Mouse (Mus musculus) CH12.LX (cell line): ENCODE results near the gene Lrrc75a. TPM values are rescaled to one million over a fixed set of nuclear protein-coding genes. Genes with fewer than 3 reads are reported as not detected.

Experiments used
- DNase-seq: peaks from one replicate; pipeline ENCODE4 v3.0.0-alpha.2; 2013; ENCODE audit errors: extremely low read depth
- H3K27ac ChIP-seq: 2 replicates; pipeline ENCODE4 v1.5.1; 2012; ENCODE audit warnings: low read depth, mild to moderate bottlenecking, control low read depth, moderate library complexity; ENCODE audit not compliant: insufficient read depth
- H3K27me3 ChIP-seq: replicated peaks from 2 replicates; pipeline ENCODE3; 2012; ENCODE audit warnings: inconsistent platforms
- H3K36me3 ChIP-seq, 2 experiments: replicated peaks in 1 of 2; 2 replicates each; pipeline versions ENCODE3 to v1.6.1; 2012; ENCODE audit warnings: inconsistent platforms in 1 of 2, low read length in 1 of 2, mild to moderate bottlenecking in 1 of 2, mixed read lengths in 1 of 2, moderate library complexity in 1 of 2; ENCODE audit not compliant: control insufficient read depth in 1 of 2, insufficient read depth in 1 of 2
- H3K4me1 ChIP-seq, 2 experiments: 2 replicates each; pipeline ENCODE4 v1.6.1; 2012; ENCODE audit warnings: inconsistent platforms in 1 of 2, moderate library complexity in 1 of 2; ENCODE audit not compliant: insufficient read depth in 2 of 2, control insufficient read depth in 1 of 2
- H3K4me2 ChIP-seq: 2 replicates; pipeline ENCODE4 v1.6.1; 2012; ENCODE audit warnings: low read depth, mild to moderate bottlenecking, control low read depth; ENCODE audit not compliant: poor library complexity, insufficient read depth, severe bottlenecking
- H3K4me3 ChIP-seq, 3 experiments: fragments of 150-350 bp in 1 of 3; sonication (generic) in 1 of 3; replicated peaks in 1 of 3; 2 replicates each; pipeline versions ENCODE3 to v1.5.1; 2011 to 2012; ENCODE audit warnings: low read depth in 2 of 3, low read length in 2 of 3, mild to moderate bottlenecking in 2 of 3, moderate library complexity in 2 of 3, control low read depth in 1 of 3, improper control_type of control experiment in 1 of 3, inconsistent platforms in 1 of 3, mixed read lengths in 1 of 3; ENCODE audit not compliant: poor library complexity in 1 of 3
- H3K79me2 ChIP-seq: replicated peaks from 2 replicates; pipeline ENCODE4 v1.6.1; 2012; ENCODE audit warnings: mild to moderate bottlenecking, moderate library complexity; ENCODE audit not compliant: control insufficient read depth, poor library complexity, insufficient read depth, severe bottlenecking; ENCODE audit errors: extremely low read depth
- H3K9ac ChIP-seq: 2 replicates; pipeline ENCODE4 v1.6.1; 2012; ENCODE audit warnings: low read depth, mild to moderate bottlenecking, control low read depth, moderate library complexity; ENCODE audit not compliant: insufficient read depth
- H3K9me3 ChIP-seq: replicated peaks from 2 replicates; pipeline ENCODE3; 2012; ENCODE audit warnings: low read length, inconsistent platforms, mixed read lengths
- CHD1 ChIP-seq: IDR thresholded peaks from 2 replicates; pipeline ENCODE4 v1.6.1; 2012; ENCODE audit warnings: low read depth, low read length, improper control_type of control experiment, inconsistent platforms
- CHD2 ChIP-seq: IDR thresholded peaks from 2 replicates; pipeline ENCODE4 v1.6.1; 2011; ENCODE audit warnings: low read length, improper control_type of control experiment
- CTCF ChIP-seq, 2 experiments: IDR thresholded peaks in 1 of 2; conservative IDR thresholded peaks in 1 of 2; 2 replicates each; pipeline ENCODE4 v1.5.1; 2011 to 2012; ENCODE audit warnings: low read depth in 2 of 2, low read length in 2 of 2, improper control_type of control experiment in 1 of 2, inconsistent platforms in 1 of 2, mild to moderate bottlenecking in 1 of 2, moderate library complexity in 1 of 2
- E2F4 ChIP-seq: IDR thresholded peaks from 2 replicates; pipeline ENCODE4 v1.6.1; 2011; ENCODE audit warnings: low read depth, low read length, improper control_type of control experiment; ENCODE audit not compliant: insufficient replicate concordance
- EP300 ChIP-seq: IDR thresholded peaks from 2 replicates; pipeline ENCODE4 v1.6.1; 2011; ENCODE audit warnings: low read length, improper control_type of control experiment
- ETS1 ChIP-seq: conservative IDR thresholded peaks from 2 replicates; pipeline ENCODE4 v1.6.1; 2012; ENCODE audit warnings: low read depth, mild to moderate bottlenecking, inconsistent platforms, low read length, improper control_type of control experiment, moderate library complexity
- GABPA ChIP-seq: IDR thresholded peaks from 2 replicates; pipeline ENCODE4 v1.6.1; 2012; ENCODE audit warnings: low read depth, low read length, improper control_type of control experiment, inconsistent platforms; ENCODE audit not compliant: insufficient replicate concordance
- HCFC1 ChIP-seq: IDR thresholded peaks from 2 replicates; pipeline ENCODE4 v1.6.1; 2012; ENCODE audit warnings: low read depth, mild to moderate bottlenecking, inconsistent platforms, low read length, improper control_type of control experiment
- IRF4 ChIP-seq: IDR thresholded peaks from 2 replicates; pipeline ENCODE4 v1.6.1; 2014; ENCODE audit warnings: low read depth, mild to moderate bottlenecking, inconsistent platforms, low read length, improper control_type of control experiment
- JUN ChIP-seq: IDR thresholded peaks from 2 replicates; pipeline ENCODE4 v1.6.1; 2011; ENCODE audit warnings: low read depth, mild to moderate bottlenecking, low read length, improper control_type of control experiment, moderate library complexity; ENCODE audit not compliant: insufficient read depth
- JUND ChIP-seq: conservative IDR thresholded peaks from 2 replicates; pipeline ENCODE4 v1.6.1; 2011; ENCODE audit warnings: low read depth, low read length, improper control_type of control experiment
- KAT2A ChIP-seq: IDR thresholded peaks from 2 replicates; pipeline ENCODE4 v1.6.1; 2012; ENCODE audit warnings: low read length, improper control_type of control experiment, inconsistent platforms; ENCODE audit not compliant: insufficient replicate concordance
- MAX ChIP-seq: IDR thresholded peaks from 2 replicates; pipeline ENCODE4 v1.6.1; 2011; ENCODE audit warnings: low read length, improper control_type of control experiment
- MAZ ChIP-seq: IDR thresholded peaks from 2 replicates; pipeline ENCODE4 v1.6.1; 2012; ENCODE audit warnings: low read depth, mild to moderate bottlenecking, inconsistent platforms, low read length, improper control_type of control experiment, moderate library complexity
- MYC ChIP-seq: IDR thresholded peaks from 2 replicates; pipeline ENCODE4 v1.6.1; 2011; ENCODE audit warnings: low read depth, mild to moderate bottlenecking, improper control_type of control experiment, low read length
- NRF1 ChIP-seq: IDR thresholded peaks from 2 replicates; pipeline ENCODE4 v1.6.1; 2014; ENCODE audit warnings: low read depth, mild to moderate bottlenecking, inconsistent platforms, low read length, improper control_type of control experiment, moderate library complexity
- PAX5 ChIP-seq: IDR thresholded peaks from 2 replicates; pipeline ENCODE4 v1.6.1; 2012; ENCODE audit warnings: low read length, inconsistent platforms, mixed read lengths
- POLR2A ChIP-seq: IDR thresholded peaks from 2 replicates; pipeline ENCODE4 v1.6.1; 2011; ENCODE audit warnings: low read depth, mild to moderate bottlenecking, improper control_type of control experiment, low read length
- POLR2AphosphoS2 ChIP-seq: IDR thresholded peaks from 2 replicates; pipeline ENCODE4 v1.6.1; 2011; ENCODE audit warnings: low read depth, low read length, improper control_type of control experiment
- RAD21 ChIP-seq: IDR thresholded peaks from 2 replicates; pipeline ENCODE4 v1.6.1; 2011; ENCODE audit warnings: low read depth, mild to moderate bottlenecking, low read length, improper control_type of control experiment, moderate library complexity
- SIN3A ChIP-seq: IDR thresholded peaks from 2 replicates; pipeline ENCODE4 v1.6.1; 2012; ENCODE audit warnings: low read length, improper control_type of control experiment, inconsistent platforms
- SMC3 ChIP-seq: IDR thresholded peaks from 2 replicates; pipeline ENCODE4 v1.6.1; 2011; ENCODE audit warnings: low read depth, low read length, improper control_type of control experiment
- TCF12 ChIP-seq: IDR thresholded peaks from 2 replicates; pipeline ENCODE4 v1.6.1; 2014; ENCODE audit warnings: low read depth, mild to moderate bottlenecking, inconsistent platforms, low read length, improper control_type of control experiment
- UBTF ChIP-seq: IDR thresholded peaks from 2 replicates; pipeline ENCODE4 v1.6.1; 2012; ENCODE audit warnings: low read depth, mild to moderate bottlenecking, inconsistent platforms, low read length, improper control_type of control experiment, moderate library complexity
- USF1 ChIP-seq: IDR thresholded peaks from 2 replicates; pipeline ENCODE4 v1.6.1; 2014; ENCODE audit warnings: low read depth, mild to moderate bottlenecking, inconsistent platforms, low read length, improper control_type of control experiment
- USF2 ChIP-seq: conservative IDR thresholded peaks from 2 replicates; pipeline ENCODE4 v1.6.1; 2011; ENCODE audit warnings: low read depth, low read length, improper control_type of control experiment
- ZC3H11A ChIP-seq: IDR thresholded peaks from 2 replicates; pipeline ENCODE4 v1.6.1; 2012; ENCODE audit warnings: low read depth, mild to moderate bottlenecking, inconsistent platforms, low read length, improper control_type of control experiment
- ZKSCAN1 ChIP-seq: IDR thresholded peaks from 2 replicates; pipeline ENCODE4 v1.6.1; 2012; ENCODE audit warnings: low read depth, inconsistent platforms, low read length, improper control_type of control experiment, borderline replicate concordance
- ZMIZ1 ChIP-seq: IDR thresholded peaks from 2 replicates; pipeline ENCODE4 v1.6.1; 2012; ENCODE audit warnings: low read depth, mild to moderate bottlenecking, inconsistent platforms, low read length, improper control_type of control experiment
- ZNF384 ChIP-seq: IDR thresholded peaks from 2 replicates; pipeline ENCODE4 v1.6.1; 2012; ENCODE audit warnings: low read depth, low read length, improper control_type of control experiment, inconsistent platforms
- dilution Hi-C: fragments of 300-500 bp; cut with MboI; formaldehyde crosslinking; loops from 2 replicates; pipeline ENCODE4 v1.14.3; 2020; ENCODE audit warnings: low sequenced_read_pairs; ENCODE audit not compliant: extremely low pct_unique_long_range_greater_than_20kb, extremely low pct_ligation_motif_present
- in situ Hi-C: fragments of 300-500 bp; cut with MboI; formaldehyde crosslinking; loops from 3 replicates; pipeline ENCODE4 v1.14.3; 2019; ENCODE audit warnings: low sequenced_read_pairs, low pct_ligation_motif_present, low pct_unique_long_range_greater_than_20kb, mixed read lengths
- polyA plus RNA-seq: library from polyadenylated mRNA; unstranded; fragments of >175 nt; gene quantifications from 2 replicates; pipeline ENCODE4 v1.2.1, GENCODE M21; 2012; ENCODE audit warnings: low read depth; ENCODE audit not compliant: insufficient read length
- total RNA-seq, 2 experiments: library from RNA; depleted of rRNA; stranded (reverse); fragments of 300-350 nt in 1 of 2; fragments of >200 nt in 1 of 2; gene quantifications; 2 replicates each; pipeline ENCODE4 v1.2.3; 2012 to 2014

Gene Lrrc75a
- total and polyA plus RNA-seq, 3 experiments = 1.3 to 12.6 (median 1.8) TPM

DNA sequence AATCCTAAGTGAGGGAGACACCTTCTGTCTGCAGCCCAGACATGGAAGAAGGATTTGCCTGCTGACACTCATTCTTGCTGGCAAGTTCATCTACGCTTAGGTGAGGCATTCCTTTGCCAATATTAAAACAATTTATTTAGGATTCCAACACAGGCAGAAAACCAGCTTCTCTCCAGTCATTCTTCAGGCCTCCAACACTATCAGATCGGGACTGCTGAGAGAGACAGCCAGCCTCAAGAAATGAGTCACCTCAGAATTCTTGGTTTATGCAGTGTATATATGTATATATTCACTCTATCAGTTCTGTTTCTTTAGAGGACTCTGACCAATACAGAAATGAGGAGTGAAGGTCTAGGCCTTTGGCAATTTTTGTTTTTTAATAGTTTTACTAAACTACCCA lies 84.7 kb downstream of the Lrrc75a start:
- no peak overlapping the region for H3K27ac ChIP-seq

GRCm38 (mm10) chr11:62560463-62561016 lies 87.8 kb downstream of the Lrrc75a start:
- Histone ChIP-seq H3K27ac (no peak overlapping the region), H3K9me3 (peaks cover 4% of the 10 kb centered on the region), H3K27me3 (no peaks in the 10 kb centered on the region), H3K79me2 (no peaks in the 10 kb centered on the region), H3K36me3 (peaks cover 0 to 2% of the 10 kb centered on the region in 2 experiments), H3K9ac (no peak overlapping the region), H3K4me1 (peaks cover 10 to 32% of the 10 kb centered on the region in 2 experiments), H3K4me2 (no peak overlapping the region), H3K4me3 (no peak overlapping the region)
- dilution Hi-C loops = no loop called here
- in situ Hi-C loops = no loop called here
- DNase-seq = no peak
- TF ChIP-seq ETS1 = no peak
- no peak for TF ChIP-seq ZMIZ1
- no peak for TF ChIP-seq ZKSCAN1
- TF ChIP-seq MAZ = no peak
- TF ChIP-seq SMC3 = no peak
- TF ChIP-seq USF2 = no peak
- no peak for TF ChIP-seq HCFC1
- TF ChIP-seq JUND = no peak
- TF ChIP-seq UBTF = no peak
- no peak for TF ChIP-seq POLR2AphosphoS2
- TF ChIP-seq GABPA = no peak
- TF ChIP-seq MYC = no peak
- no peak for TF ChIP-seq E2F4
- TF ChIP-seq MAX = no peak
- no peak for TF ChIP-seq CTCF (conservative IDR thresholded peaks at IDR 0.05 in 1 of 2, IDR thresholded peaks at IDR 0.05 in 1 of 2; ENCODE audit: low read depth in 2 of 2, low read length in 2 of 2)
- TF ChIP-seq EP300 = no peak
- TF ChIP-seq NRF1 = no peak
- TF ChIP-seq ZNF384 = no peak
- no peak for TF ChIP-seq RAD21
- no peak for TF ChIP-seq CHD1

More for the DNA sequence above, 84.7 kb downstream of the Lrrc75a start:
- Histone ChIP-seq H3K9ac (no peak overlapping the region), H3K27me3 (no peaks in the 10 kb centered on the region), H3K4me3 (no peak overlapping the region), H3K4me2 (no peak overlapping the region), H3K4me1 (peaks cover 14 to 32% of the 10 kb centered on the region in 2 experiments), H3K9me3 (peaks cover 4% of the 10 kb centered on the region), H3K79me2 (no peaks in the 10 kb centered on the region), H3K36me3 (peaks cover 0 to 2% of the 10 kb centered on the region in 2 experiments)
- dilution Hi-C loops = no loop called here
- no peak for DNase-seq
- no peak for TF ChIP-seq ETS1
- no peak for TF ChIP-seq POLR2A
- no peak for TF ChIP-seq CHD2
- no peak for TF ChIP-seq USF2
- no peak for TF ChIP-seq CHD1
- no peak for TF ChIP-seq E2F4
- TF ChIP-seq HCFC1 = no peak
- no peak for TF ChIP-seq USF1
- no peak for TF ChIP-seq ZC3H11A
- no peak for TF ChIP-seq TCF12
- no peak for TF ChIP-seq ZNF384
- TF ChIP-seq SIN3A = no peak
- no peak for TF ChIP-seq EP300
- TF ChIP-seq IRF4 = no peak
- no peak for TF ChIP-seq MYC
- TF ChIP-seq RAD21 = no peak
- no peak for TF ChIP-seq KAT2A
- no peak for TF ChIP-seq JUN
- TF ChIP-seq PAX5 = no peak
- in situ Hi-C loops = no loop called here
